Mouse (Mus musculus): ENCODE data around the gene Taok3.

GRCm38 (mm10) chr5:117168351-117169100, 48.6 kb downstream of the Taok3 start:
- TF ChIP-seq CTCF (IDR thresholded peaks at IDR 0.05; ENCODE audit: low read depth) (no peak), EP300 (IDR thresholded peaks at IDR 0.05; ENCODE audit: low read depth) (no peak)
